Mouse (Mus musculus): ENCODE measurements around the gene Rtp3. TPM values are rescaled to one million over a fixed set of nuclear protein-coding genes. Genes with fewer than 3 reads are reported as not detected.

Rtp3 gene
- polyA plus RNA-seq, 1 experiment from 2014 or later: not detected

- no peak overlapping the region for H3K4me3 ChIP-seq
- ATAC-seq (replicated peaks): no peak
- 0 out of 2 replicates have a peak, but pooled peaks cover 3% of the 10 kb centered on the region for H3K27me3 ChIP-seq
- 51% methylated on average over 6 of the region's 6 CpGs for WGBS
- no peak overlapping the region for H3K27ac ChIP-seq (replicated peaks)
- H3K9me3 ChIP-seq: no peaks in the 10 kb centered on the region
- H3K36me3 ChIP-seq: no peaks in the 10 kb centered on the region
- H3K9ac ChIP-seq (replicated peaks): no peak overlapping the region
- H3K4me2 ChIP-seq (replicated peaks): no peak overlapping the region
- H3K4me1 ChIP-seq: peaks cover 3% of the 10 kb centered on the region
These were observed 38.0 kb downstream of the Rtp3 start for GRCm38 (mm10) chr9:110952398-110952797.

GRCm38 (mm10) chr9:110951866-110952265 lies 38.5 kb downstream of the Rtp3 start:
- no peak overlapping the region for H3K27ac ChIP-seq (replicated peaks)
- H3K9me3 ChIP-seq: no peaks in the 10 kb centered on the region
- H3K4me3 ChIP-seq: no peak overlapping the region
- H3K9ac ChIP-seq (replicated peaks): no peak overlapping the region
- H3K4me2 ChIP-seq (replicated peaks): no peak overlapping the region
- no peaks in the 10 kb centered on the region for H3K36me3 ChIP-seq
- 0 out of 2 replicates have a peak, but pooled peaks cover 3% of the 10 kb centered on the region for H3K27me3 ChIP-seq
- 93% methylated on average over 13 of the region's 13 CpGs for WGBS
- peaks cover 3% of the 10 kb centered on the region for H3K4me1 ChIP-seq
- ATAC-seq (replicated peaks): no peak

GRCm38 (mm10) chr9:110951397-110951796 lies 39.0 kb downstream of the Rtp3 start, which contains the start of gene Lrrc2:
TSS of gene Lrrc2 (plus strand) at chr9:110951545.
- H3K9me3 ChIP-seq: no peaks in the 10 kb centered on the region
- no peak within 1 kb of the TSS for H3K27ac ChIP-seq (replicated peaks)
- H3K4me3 ChIP-seq: no peak within 1 kb of the TSS
- H3K4me2 ChIP-seq (replicated peaks): no peak within 1 kb of the TSS
- H3K4me1 ChIP-seq: peaks cover 3% of the 10 kb centered on the region
- no peaks in the 10 kb centered on the region for H3K36me3 ChIP-seq
- ATAC-seq (replicated peaks): no peak
- peaks cover 5% of the 10 kb centered on the region; the same call in 1 of the 2 replicates for H3K27me3 ChIP-seq
- WGBS: 88% methylated on average over 11 of the region's 11 CpGs
- no peak within 1 kb of the TSS for H3K9ac ChIP-seq (replicated peaks)

GRCm38 (mm10) chr9:110950109-110950508 lies 40.3 kb downstream of the Rtp3 start:
- Histone ChIP-seq H3K4me2 (replicated peaks) (no peak overlapping the region), H3K27me3 (peaks cover 15% of the 10 kb centered on the region), H3K4me1 (peaks cover 3% of the 10 kb centered on the region), H3K27ac (replicated peaks) (no peak overlapping the region), H3K9me3 (no peaks in the 10 kb centered on the region), H3K36me3 (no peaks in the 10 kb centered on the region), H3K4me3 (no peak overlapping the region), H3K9ac (replicated peaks) (no peak overlapping the region)
- no peak for ATAC-seq (replicated peaks)
- WGBS: 97% methylated on average over 3 of the region's 3 CpGs

- WGBS: 65% methylated on average over 8 of the region's 8 CpGs
- Histone ChIP-seq H3K4me3 (no peak overlapping the region), H3K9me3 (no peaks in the 10 kb centered on the region), H3K27ac (replicated peaks) (no peak overlapping the region), H3K4me1 (no peaks in the 10 kb centered on the region; the same call in 1 of the 2 replicates), H3K4me2 (replicated peaks) (no peak overlapping the region), H3K36me3 (no peaks in the 10 kb centered on the region), H3K9ac (replicated peaks) (no peak overlapping the region), H3K27me3 (peaks cover 25% of the 10 kb centered on the region)
- no peak for ATAC-seq (replicated peaks)
These were observed 41.5 kb downstream of the Rtp3 start for GRCm38 (mm10) chr9:110948813-110949310.

GRCm38 (mm10) chr9:110947900-110948299 lies 42.5 kb downstream of the Rtp3 start:
- no peaks in the 10 kb centered on the region for H3K9me3 ChIP-seq
- no peak overlapping the region for H3K4me3 ChIP-seq
- H3K9ac ChIP-seq (replicated peaks): no peak overlapping the region
- ATAC-seq (replicated peaks): no peak
- no peaks in the 10 kb centered on the region; the same call in 1 of the 2 replicates for H3K4me1 ChIP-seq
- WGBS: 28% methylated on average over 6 of the region's 6 CpGs
- no peaks in the 10 kb centered on the region for H3K36me3 ChIP-seq
- H3K27ac ChIP-seq (replicated peaks): no peak overlapping the region
- H3K27me3 ChIP-seq: peaks cover 25% of the 10 kb centered on the region
- H3K4me2 ChIP-seq (replicated peaks): no peak overlapping the region

- Histone ChIP-seq H3K27me3 (peaks cover 25% of the 10 kb centered on the region), H3K4me2 (replicated peaks) (no peak overlapping the region)
These were observed 43.1 kb downstream of the Rtp3 start for GRCm38 (mm10) chr9:110947261-110947661.

GRCm38 (mm10) chr9:110946548-110947044 lies 43.8 kb downstream of the Rtp3 start:
- Histone ChIP-seq H3K36me3 (no peaks in the 10 kb centered on the region), H3K4me1 (no peaks in the 10 kb centered on the region; the same call in 1 of the 2 replicates), H3K9me3 (no peaks in the 10 kb centered on the region), H3K27ac (replicated peaks) (no peak overlapping the region), H3K4me2 (replicated peaks) (no peak overlapping the region), H3K4me3 (no peak overlapping the region), H3K9ac (replicated peaks) (no peak overlapping the region), H3K27me3 (peaks cover 25% of the 10 kb centered on the region)
- WGBS: 11% methylated on average over 20 of the region's 20 CpGs
- no peak for ATAC-seq (replicated peaks)

More at GRCm38 (mm10) chr9:110947261-110947661, 43.1 kb downstream of the Rtp3 start:
- Histone ChIP-seq H3K36me3 (no peaks in the 10 kb centered on the region), H3K4me1 (no peaks in the 10 kb centered on the region; the same call in 1 of the 2 replicates), H3K27ac (replicated peaks) (no peak overlapping the region), H3K9me3 (no peaks in the 10 kb centered on the region), H3K4me3 (no peak overlapping the region), H3K9ac (replicated peaks) (no peak overlapping the region)
- no peak for ATAC-seq (replicated peaks)
- 4% methylated on average over 6 of the region's 6 CpGs for WGBS

- Histone ChIP-seq H3K4me2 (replicated peaks) (no peak within 1 kb of the TSS), H3K4me3 (no peak within 1 kb of the TSS), H3K27me3 (peaks cover 25% of the 10 kb centered on the region), H3K27ac (replicated peaks) (no peak within 1 kb of the TSS), H3K4me1 (no peaks in the 10 kb centered on the region; the same call in 1 of the 2 replicates), H3K9me3 (no peaks in the 10 kb centered on the region), H3K9ac (replicated peaks) (no peak within 1 kb of the TSS), H3K36me3 (no peaks in the 10 kb centered on the region)
- WGBS: 22% methylated on average over 11 of the region's 11 CpGs
- no peak for ATAC-seq (replicated peaks)
These were observed 44.5 kb downstream of the Rtp3 start, which contains the start of gene Tdgf1 for GRCm38 (mm10) chr9:110945926-110946325. TSS of gene Tdgf1 (minus strand) at chr9:110946158.

GRCm38 (mm10) chr9:110945343-110945742 lies 45.0 kb downstream of the Rtp3 start:
- H3K4me2 ChIP-seq (replicated peaks): no peak overlapping the region
- 30% methylated on average over 18 of the region's 18 CpGs for WGBS
- no peak for ATAC-seq (replicated peaks)
- H3K9ac ChIP-seq (replicated peaks): no peak overlapping the region
- no peak overlapping the region for H3K4me3 ChIP-seq
- no peak overlapping the region for H3K27ac ChIP-seq (replicated peaks)
- peaks cover 25% of the 10 kb centered on the region for H3K27me3 ChIP-seq
- no peaks in the 10 kb centered on the region; the same call in 1 of the 2 replicates for H3K4me1 ChIP-seq
- H3K36me3 ChIP-seq: no peaks in the 10 kb centered on the region
- no peaks in the 10 kb centered on the region for H3K9me3 ChIP-seq

- Histone ChIP-seq H3K36me3 (no peaks in the 10 kb centered on the region), H3K9me3 (no peaks in the 10 kb centered on the region), H3K27ac (replicated peaks) (no peak overlapping the region), H3K27me3 (peaks cover 25% of the 10 kb centered on the region), H3K4me2 (replicated peaks) (no peak overlapping the region), H3K4me1 (no peaks in the 10 kb centered on the region; the same call in 1 of the 2 replicates), H3K9ac (replicated peaks) (no peak overlapping the region), H3K4me3 (no peak overlapping the region)
- no peak for ATAC-seq (replicated peaks)
- 32% methylated on average over 13 of the region's 13 CpGs for WGBS
These were observed 46.1 kb downstream of the Rtp3 start for GRCm38 (mm10) chr9:110944265-110944664.

GRCm38 (mm10) chr9:110937506-110938490 lies 52.6 kb downstream of the Rtp3 start:
- Histone ChIP-seq H3K4me3 (no peak overlapping the region), H3K36me3 (no peaks in the 10 kb centered on the region), H3K4me1 (no peaks in the 10 kb centered on the region), H3K27ac (replicated peaks) (no peak overlapping the region), H3K27me3 (no peaks in the 10 kb centered on the region), H3K4me2 (replicated peaks) (no peak overlapping the region), H3K9me3 (no peaks in the 10 kb centered on the region), H3K9ac (replicated peaks) (no peak overlapping the region)
- no peak for ATAC-seq (replicated peaks)
- WGBS: 85% methylated on average over 12 of the region's 12 CpGs

Measured in forebrain, embryonic 15.5 days (tissue).